Mouse (Mus musculus) layer of hippocampus, adult 9-11 months (tissue): ENCODE data around the gene Fbxo40.

ENCODE experiments used
- DNase-seq: peaks from one replicate; pipeline ENCODE4 v3.0.0; 2022

Fbxo40 gene

DNA sequence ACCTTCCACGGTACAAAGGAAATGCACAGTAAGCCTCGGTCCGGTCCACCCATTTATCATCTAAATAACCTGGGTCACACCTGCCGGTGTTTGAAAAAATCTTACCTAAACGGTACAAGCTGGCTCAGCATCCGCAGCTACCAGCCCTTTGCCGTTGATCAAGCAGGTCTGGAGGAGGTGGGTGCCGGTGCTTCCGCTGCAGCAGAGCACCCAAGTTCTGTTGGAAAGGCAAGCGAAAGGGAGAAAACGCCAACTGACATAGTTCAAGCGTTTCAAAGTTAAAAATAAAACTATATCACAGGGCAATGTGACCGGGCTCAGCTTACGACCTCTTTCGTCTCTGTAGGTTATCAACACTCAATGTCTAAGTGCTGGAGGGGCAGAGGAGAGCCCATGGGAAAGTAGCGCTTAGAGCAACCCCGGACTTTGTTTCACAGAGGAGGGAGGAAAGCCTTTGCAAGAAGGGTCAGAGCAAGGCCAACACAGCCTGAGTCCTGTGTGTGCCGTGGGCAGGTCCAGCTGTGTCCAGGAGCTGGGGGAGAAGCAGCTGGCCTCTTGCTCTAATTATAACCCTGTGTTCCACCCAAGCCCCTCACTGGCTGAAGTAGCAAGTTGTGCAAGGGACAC, at the start of gene Fbxo40:
Gene Fbxo40 (minus strand): TSS at position 469 of the 627 bp plus-strand sequence.
- no peak for DNase-seq

DNA sequence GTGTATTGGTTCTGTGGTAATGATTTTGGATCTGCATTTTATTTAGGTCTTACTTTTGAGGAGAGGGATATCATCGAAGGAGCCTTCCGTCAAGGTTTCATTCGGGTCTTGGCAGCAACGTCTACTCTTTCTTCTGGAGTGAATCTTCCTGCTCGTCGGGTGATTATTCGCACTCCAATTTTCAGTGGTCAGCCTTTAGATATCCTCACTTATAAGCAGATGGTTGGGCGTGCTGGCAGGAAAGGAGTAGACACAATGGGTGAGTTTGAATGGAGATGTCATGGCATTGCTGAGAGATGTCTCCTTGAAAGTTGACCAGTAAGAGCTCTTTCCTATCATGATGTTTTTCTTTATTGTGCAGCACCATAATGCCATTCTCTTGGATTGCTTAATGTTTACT, 44.5 kb upstream of the Fbxo40 start:
- DNase-seq = no peak

DNA sequence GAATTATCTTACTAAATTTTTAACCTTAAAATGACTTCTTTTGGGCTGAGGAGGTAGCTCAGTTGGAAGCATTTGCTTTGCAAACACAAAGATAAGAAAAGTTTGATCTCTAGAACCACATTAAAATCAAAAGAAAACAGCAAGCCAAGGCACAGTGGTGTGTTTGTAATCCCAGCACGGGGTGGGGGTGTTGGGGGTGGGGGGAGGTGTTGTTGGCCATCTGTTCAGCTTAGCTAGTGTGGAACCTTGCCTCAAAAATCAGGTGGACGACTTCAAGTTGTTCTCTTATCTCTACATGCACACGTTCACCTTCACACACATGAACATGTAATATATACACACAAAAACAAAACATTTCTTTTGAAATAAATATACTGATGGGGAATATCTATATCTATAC, 41.7 kb upstream of the Fbxo40 start:
- no peak for DNase-seq

DNA sequence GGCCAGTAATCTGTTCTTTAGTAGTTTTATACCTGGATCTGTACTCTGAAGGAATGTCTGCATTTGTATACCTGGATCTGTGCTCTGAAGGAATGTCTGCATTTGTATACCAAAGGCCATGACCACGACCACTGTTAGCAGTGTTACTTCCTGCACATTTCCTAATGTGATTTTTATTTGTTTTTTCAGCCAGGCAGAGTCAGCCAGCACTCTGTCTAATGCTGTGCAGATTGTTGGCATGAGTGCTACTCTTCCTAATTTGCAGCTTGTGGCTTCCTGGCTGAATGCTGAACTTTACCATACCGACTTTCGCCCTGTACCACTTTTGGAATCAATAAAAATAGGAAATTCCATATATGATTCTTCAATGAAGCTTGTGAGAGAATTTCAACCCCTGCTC, 37.3 kb upstream of the Fbxo40 start:
- no peak for DNase-seq

DNA sequence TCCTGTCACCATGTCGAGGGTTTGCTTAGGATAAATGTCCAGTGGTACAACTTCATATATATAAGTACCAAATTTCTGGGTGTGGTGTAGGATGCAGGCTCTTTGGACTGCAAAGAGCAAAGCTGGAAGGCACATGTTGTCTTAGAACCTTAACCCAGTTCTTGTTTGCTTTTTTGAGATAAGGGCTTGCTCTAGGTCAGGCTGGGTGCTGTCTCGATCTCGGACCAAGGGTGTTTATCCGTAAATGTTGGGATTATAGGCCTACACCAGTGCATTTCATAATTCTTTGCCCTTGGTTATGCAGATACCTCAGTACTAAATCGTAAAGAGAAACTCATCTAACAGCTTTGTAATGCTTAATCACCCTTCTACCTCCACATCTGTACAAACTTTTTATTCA, 22.1 kb upstream of the Fbxo40 start:
- no peak for DNase-seq

DNA sequence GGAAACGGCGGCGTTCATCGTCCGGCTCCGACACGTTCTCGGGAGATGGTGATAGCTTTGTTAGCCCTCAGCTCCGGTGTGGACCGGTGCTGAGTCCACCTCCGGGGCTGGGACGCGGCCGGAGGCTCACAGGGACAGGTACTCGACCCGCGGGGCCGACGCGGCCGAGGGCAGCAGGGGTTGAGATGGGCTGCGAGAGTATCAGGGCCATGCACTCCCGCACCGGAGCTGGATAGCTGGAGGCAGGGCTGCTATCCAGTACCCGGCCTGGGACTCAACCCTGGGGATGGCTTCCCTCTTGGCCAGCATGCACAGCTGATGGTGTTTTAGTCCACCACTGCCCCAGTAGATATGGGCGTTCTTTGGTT, 21.6 kb upstream of the Fbxo40 start:
- no peak for DNase-seq

DNA sequence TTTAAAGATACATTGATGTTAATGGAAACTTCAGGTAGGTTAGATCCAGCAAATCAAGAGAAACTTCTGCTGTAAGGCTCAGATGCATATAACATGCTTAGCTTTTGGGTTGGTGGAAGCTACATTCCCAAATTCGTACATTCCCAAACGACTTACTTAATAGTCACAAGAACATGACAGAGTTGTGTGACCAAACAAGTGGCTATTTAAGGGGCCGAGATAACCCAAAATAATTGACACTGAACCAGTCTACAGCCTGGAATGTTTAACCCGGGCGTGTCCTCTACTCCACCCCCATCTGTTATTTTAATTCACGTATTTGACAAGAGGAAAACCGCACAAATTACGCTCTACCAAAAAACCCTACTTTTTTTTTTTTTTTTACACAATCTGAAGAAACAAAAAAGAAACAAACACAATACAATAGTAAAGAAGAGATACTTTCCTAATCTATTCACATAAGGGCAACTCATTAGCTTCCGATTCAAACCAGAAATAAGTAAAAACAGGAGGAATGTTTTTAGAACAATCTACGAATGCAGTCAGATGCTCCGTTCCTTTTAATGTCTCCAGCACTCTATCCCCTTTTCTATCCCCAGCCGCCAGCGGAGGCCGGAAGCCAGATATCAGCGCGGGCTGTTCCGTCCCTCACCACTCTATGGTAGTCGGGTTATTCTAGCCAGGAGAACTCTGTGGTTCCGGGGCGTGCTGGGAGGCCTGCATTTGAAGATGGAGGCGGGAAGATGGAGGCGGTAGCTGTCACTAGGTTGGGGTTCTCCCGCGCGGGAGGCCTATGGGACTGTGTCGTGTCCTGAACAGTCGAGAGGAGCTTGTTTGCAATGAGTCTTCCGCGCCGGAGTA, 21.0 kb upstream of the Fbxo40 start, which contains the start of gene Polq:
Gene Polq (plus strand): TSS at position 726 of the 861 bp plus-strand sequence.
- DNase-seq = peak; percentile 92

DNA sequence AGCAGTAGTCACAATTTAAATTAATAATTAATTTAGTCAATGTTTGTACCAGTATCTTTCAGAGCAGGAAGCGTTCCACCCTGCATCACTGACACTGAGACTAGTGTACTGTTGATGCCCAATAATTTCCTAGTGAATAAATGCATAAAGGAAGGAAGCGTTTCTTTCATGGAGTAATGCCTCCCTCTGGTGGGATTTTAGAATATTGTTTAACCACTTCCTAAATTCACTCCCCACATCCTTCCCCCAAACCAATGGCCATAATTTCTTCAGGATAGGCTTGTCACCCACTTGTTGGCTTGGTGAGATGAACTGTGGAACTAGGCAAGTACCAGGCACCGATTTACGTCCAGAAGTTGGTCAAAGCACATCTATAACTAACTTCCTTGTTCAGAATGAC, 20.1 kb upstream of the Fbxo40 start:
- DNase-seq = peak; percentile 29

DNA sequence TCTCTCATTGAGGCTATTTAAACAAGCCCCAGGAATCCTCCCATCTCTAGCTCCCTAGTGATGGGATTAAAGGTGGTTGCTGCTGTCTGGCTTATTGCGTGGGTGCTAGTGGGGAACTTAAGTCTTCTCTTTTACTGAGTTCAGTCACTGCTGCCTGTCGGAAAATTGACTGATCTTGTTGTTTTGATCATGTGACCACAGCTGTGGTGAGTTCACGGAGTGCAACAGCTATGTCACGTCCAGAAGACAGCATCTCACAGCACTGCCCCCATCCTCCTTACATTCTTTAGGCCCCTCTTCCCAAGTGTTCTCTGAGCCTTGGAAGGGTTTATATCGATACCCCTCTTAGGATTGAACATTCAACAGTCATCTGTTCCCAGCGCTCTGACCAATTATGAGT, 19.0 kb upstream of the Fbxo40 start:
- DNase-seq = no peak

DNA sequence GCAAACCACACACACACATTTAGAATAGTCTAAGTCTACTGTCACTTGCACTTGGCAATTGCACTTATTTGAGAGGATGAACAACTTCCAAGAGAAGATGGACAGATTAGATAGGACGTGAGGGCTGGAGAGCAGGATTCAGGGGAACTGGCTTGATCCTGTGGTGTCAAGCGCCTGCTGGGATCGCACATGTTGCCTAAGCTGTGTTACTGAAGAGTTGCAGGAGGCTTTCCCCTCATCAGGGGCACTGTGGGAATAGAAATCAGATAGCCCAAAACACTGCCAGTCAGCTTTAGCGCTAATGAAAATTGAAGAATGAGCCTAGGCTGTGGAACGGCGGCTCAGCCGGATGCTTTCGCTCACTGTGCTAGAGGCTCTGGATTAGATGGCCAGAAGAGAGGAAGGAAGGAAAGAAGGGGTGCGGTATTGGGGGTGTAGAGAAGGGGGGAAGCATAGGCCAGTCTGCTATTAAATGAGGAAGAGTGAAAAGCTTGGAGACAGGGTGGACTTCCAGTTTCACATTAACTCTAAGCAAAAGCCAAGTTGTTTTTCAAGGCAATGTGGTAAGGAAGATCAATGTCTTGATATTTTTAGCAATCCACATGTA, 9.2 kb upstream of the Fbxo40 start:
- DNase-seq = peak; percentile 10

DNA sequence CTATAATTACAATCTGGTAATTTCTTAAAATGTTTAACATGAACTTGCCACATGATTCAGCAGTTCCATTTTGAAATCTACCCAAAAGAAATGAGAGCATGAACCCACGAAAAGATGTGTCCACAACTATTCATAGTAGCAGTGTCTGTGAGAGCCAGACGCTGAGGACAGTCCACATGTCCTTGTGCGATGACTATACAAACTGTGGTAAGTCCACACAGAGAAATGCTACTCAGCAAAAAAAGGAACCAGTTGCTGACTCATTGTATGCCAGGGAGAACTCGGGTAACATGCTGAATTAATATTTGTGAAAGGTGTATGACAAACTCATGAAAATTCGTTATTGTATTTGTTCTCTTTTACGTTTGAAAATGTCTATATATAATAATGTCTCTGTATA, 7.4 kb upstream of the Fbxo40 start:
- no peak for DNase-seq

DNA sequence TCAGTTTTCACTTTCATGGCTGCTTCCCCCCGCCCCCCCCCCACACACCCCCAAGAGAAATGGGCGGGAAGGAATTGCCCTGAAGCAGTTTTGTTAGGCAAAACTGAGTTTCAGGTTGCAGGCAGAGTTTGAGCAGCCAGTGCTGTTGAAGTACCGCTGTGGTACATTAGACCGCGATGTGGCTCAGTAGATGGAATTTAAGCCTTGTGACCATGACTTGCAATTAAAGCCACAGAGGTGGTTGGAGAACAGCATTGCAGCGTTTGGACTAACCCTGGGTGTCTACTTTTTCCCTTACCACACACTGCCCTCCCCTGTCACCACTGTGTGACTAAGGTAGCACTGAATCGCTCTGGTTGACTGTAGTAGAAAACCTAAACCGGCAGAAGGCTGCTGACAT, 774 bp downstream of the Fbxo40 start:
- no peak for DNase-seq

DNA sequence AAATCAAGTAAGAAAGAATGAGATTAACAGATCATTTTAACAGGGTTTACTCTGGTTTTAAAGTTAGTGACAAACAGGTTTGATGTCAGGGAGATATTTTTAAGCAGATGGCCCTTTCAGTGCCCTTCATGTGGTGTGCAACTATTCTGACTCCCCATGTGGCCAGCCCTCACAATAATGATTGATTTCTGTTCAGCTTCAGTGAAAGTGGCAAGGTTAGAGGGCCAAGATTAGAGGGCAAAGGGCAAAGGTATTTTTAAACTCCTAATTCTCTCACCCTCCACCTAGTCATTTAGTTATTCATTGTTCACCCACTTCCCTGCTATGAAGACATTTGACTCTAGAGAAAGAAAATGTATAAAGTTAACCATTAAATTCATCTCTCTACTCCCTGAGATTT, 2.2 kb downstream of the Fbxo40 start:
- no peak for DNase-seq

DNA sequence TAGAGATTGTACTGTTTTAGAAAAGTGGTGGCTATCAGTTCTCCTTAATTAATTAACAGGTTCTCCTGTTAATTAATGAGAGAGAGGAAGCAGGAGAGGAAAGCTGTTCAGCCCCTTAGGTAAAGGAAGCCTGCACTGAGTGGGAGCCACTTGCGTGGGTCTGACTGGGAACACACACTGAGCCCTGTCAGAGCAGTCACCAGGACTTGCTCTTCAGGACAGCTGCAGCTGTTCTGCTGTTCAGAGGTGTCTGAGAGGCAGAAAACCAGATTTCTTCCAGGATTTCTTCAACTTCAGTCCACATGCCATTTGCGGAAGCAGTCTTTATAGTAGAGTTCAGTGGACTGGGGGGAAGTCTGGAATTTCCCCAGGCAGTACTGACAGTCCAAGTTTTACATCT, 2.9 kb downstream of the Fbxo40 start:
- DNase-seq = no peak

DNA sequence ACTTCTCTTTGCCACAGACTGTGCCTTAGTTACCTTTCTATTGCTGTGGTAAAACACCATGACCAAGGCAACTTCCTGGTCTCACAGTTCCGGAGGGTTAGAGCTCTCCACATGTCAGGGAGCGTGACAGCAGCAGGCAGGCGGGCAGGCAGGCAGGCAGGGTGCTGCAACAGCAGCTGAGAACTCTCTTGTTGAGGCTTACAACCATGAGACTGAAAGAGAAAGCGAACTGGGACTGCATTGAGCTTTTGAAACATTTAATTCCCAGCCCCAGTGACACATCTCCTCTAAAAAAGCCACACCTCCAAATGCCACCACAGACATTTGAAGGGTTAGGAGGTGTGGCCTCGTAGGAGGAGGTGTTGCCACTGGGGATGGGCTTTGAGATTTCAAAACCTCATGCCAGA, 4.6 kb downstream of the Fbxo40 start:
- peak; percentile 44 for DNase-seq

DNA sequence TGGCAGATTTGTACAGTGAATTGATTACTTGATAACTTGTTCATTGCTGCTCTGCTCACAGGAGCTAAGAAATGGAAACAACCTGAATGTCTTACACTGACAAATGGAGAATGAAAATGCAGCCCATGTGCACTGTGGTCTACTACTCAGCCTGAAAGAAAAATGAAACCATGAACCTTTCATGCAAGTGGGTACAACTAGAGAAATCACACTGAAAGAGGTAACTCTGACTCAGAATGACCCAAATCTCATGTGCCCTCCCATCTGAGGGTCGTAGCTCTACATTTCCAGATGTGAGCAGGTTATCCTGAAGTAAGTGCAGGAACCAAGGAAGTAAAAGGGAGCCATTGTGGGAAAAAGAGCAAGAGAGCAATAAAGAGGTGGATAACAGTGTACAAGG, 6.5 kb downstream of the Fbxo40 start:
- DNase-seq = no peak

DNA sequence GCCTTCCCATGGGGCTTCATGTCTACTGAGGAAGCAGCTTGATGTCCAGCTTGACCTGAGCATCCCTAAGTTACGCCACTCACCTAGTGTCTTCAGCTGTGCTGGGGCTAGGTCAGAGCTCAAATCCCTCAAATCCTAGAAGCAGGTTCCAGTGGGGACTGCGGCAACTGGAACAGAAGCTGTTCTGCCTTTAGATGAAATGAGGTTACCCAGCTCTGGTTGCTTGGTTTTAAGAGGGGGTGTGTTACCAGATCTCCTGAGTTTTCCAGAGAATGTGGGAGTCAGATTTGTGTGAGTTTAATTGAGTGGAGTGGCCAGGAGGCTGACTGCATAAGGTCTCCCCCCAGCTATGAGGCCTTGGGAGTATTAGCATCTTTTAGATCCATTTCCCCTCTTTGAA, 11.1 kb downstream of the Fbxo40 start:
- DNase-seq = no peak

DNA sequence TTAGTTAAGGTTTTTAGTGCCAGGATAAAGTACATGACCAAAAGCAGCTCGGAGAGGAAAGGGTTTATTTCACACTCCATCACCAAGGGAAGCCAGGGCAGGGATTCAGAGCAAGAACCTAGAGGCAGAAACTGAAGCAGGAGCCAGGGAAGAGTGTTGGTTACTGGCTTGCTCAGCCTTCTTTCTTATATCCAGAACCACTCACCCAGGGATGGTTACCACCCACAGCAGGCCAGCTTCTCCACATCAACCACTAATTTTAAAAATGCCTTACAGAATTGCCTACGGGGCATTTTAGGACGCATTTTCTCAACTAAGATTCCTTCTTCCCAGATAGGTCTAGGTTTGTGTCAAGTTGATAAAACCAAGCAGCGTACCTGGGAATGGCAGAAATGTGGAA, 26.9 kb downstream of the Fbxo40 start:
- DNase-seq = no peak

DNA sequence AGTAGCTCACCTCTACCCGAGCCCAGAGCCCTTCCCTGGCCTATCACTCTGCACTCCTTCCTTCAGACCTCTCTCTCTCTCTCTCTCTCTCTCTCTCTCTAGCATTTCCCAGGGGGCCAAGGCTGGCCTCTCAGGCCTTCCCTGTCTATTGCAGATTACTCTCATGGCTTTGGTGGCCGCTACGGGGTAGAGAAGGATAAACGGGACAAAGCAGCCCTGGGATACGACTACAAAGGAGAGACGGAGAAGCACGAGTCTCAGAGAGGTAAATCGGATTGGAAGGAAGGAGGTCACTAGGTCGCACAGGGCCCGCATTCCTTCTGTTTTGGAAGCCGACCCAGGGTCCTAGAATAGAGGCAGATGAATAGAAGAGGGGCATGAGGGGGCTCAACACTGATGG, 35.2 kb downstream of the Fbxo40 start:
- no peak for DNase-seq

DNA sequence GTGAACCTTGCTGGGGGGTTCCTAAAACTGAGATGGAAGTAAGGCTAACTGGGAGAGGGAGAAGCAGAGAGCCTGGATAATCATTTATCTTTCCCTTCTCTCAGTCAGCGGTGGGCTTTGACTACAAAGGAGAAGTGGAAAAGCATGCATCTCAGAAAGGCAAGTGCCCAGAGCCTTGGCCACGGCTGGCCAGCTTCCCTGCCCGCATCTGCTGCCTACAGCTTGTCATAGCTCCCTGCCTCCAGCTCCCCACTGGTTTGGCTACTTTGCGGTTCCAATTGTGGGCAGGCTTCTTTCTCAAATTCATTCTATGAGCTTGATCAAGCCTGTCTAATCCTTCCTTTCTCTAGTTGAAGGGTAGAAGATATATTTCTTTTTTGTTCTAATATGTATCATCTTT, 39.2 kb downstream of the Fbxo40 start:
- no peak for DNase-seq

DNA sequence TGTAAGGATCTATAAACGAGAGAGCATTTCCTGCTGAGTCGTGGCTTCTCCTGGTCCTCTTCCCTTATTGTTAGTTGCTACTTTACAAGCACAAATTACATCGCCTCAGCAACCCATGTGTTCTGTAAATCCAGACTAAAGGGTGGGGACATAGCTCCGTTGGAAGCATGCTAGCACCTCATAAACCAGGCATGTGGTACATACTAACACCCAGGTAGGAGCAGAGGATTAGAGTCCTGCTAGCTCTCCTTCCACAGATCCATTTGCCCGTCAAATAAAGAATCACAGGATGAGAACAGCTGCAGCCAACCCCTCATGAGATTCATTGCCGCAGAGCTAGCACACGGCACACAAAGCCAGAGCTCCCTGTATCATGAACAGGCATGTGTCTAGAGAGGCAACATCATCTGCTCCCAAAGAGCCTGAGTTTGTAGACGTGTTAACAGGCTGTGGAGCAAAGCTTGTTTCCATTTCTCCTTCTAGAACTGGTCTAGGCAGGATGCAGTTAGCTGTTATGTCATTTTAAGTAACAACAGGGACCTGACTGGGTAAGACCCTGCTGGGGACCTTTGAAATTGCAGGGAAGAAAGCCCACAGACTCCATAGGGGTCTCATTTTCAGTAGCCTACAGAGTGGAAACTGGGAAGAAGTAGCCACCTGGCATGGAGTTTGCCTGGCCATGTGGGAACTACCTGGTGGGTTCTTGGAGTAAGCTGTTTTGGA, 40.5 kb downstream of the Fbxo40 start:
- DNase-seq = no peak

DNA sequence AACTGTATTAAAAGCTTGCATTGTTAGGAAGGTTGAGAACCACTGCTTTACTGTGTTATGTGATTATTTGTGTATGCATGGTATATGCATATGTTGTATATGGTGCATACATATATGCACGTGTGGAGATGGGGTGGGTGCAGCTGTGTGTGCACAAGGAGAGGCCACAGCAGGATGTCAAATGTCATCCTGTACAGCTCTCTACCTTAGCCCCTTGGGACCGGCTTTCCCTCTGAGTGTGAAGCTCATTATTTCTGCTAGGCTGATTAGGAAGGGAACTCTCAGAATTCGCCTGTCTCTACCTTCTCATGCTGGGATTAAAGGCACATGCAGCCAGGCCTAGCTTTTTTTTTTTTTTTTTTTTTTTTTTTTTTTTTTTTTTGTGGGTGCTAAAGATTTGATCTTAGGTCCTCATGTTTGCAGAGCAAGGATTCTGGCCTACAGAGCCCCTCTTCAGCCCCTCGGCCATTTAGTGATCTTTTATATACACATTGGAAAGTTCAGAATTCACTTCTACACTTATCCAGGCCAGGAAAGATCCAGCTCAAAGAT, 42.5 kb downstream of the Fbxo40 start:
- DNase-seq = no peak

DNA sequence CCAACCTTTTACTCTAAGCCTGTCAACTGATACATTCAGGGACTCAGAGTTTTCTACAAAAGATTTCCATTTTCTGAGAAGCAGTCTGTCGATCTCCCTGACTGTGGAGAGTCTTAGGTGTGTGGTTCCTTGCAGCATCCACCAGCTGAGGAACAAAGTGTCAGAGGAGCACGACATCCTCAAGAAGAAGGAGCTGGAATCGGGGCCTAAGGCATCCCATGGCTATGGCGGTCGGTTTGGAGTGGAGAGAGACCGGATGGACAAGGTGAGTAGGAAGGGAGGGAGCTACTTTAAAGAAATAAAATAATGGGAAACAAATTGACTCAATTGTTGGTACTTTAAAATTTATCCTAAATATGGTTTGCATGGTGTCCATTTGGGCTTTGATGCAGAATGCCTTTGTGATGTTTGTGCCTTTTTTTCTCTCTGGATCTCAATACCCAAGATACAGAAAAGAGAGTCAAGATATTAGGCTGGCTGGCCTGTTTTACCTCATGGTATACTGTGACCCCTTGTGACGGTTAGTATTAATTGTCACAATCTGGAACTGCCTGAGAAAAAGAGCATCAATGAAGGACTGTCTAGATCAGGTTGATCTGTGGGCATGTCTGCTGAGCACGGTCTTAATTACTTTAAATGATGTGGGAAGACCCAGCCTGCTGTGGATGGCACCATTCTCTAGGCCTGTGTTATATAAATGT, 43.7 kb downstream of the Fbxo40 start:
- DNase-seq = no peak
